Mouse (Mus musculus): Measurements from ENCODE around the gene Large2.

- TF ChIP-seq CTCF (IDR thresholded peaks at IDR 0.05) = no peak
- no peak for TF ChIP-seq POLR2A (IDR thresholded peaks at IDR 0.05; ENCODE audit: insufficient read depth, low read depth, low read length)
These were observed 4.3 kb downstream of the Large2 start for GRCm38 (mm10) chr2:92370375-92370774.

All from heart, adult 2 months (tissue).